Mouse (Mus musculus) cerebellum, adult 2 months (tissue): ENCODE data around the gene Rnase13.

Source experiments
- CTCF ChIP-seq: fragments of 200-500 bp; IDR thresholded peaks from 2 replicates; pipeline ENCODE4 v1.5.1; 2011; ENCODE audit warnings: low read depth, mild to moderate bottlenecking, control low read depth, low read length, moderate library complexity, borderline replicate concordance; ENCODE audit not compliant: insufficient read depth
- POLR2A ChIP-seq: fragments of 200-500 bp; IDR thresholded peaks from 2 replicates; pipeline ENCODE4 v1.6.1; 2011; ENCODE audit warnings: low read length, control low read depth, borderline replicate concordance; ENCODE audit not compliant: insufficient read depth

GRCm38 (mm10) chr14:51893809-51894208, 28.8 kb downstream of the Rnase13 start:
- TF ChIP-seq CTCF (no peak), POLR2A (no peak)
